Mouse (Mus musculus) thymus, adult 2 months (tissue): ENCODE data around the gene Fibp.

Experiments
- CTCF ChIP-seq: fragments of 200-500 bp; IDR thresholded peaks from 2 replicates; pipeline ENCODE4 v1.5.1; 2012; ENCODE audit warnings: mild to moderate bottlenecking, control low read depth, low read length, moderate library complexity, borderline replicate concordance; ENCODE audit not compliant: control insufficient read depth, poor library complexity, insufficient read depth; ENCODE audit errors: extremely low read depth
- POLR2A ChIP-seq: fragments of 200-500 bp; IDR thresholded peaks from 2 replicates; pipeline ENCODE4 v1.6.1; 2012; ENCODE audit warnings: mild to moderate bottlenecking, low read length, control low read depth, moderate library complexity; ENCODE audit not compliant: control insufficient read depth, poor library complexity, insufficient read depth; ENCODE audit errors: extremely low read depth

- TF ChIP-seq CTCF (no peak), POLR2A (no peak)
Measured at GRCm38 (mm10) chr19:5428083-5428482, 32.3 kb upstream of the Fibp start.
